8 mouse cellular contexts compared by ENCODE assay signal in the genomic region with DNA sequence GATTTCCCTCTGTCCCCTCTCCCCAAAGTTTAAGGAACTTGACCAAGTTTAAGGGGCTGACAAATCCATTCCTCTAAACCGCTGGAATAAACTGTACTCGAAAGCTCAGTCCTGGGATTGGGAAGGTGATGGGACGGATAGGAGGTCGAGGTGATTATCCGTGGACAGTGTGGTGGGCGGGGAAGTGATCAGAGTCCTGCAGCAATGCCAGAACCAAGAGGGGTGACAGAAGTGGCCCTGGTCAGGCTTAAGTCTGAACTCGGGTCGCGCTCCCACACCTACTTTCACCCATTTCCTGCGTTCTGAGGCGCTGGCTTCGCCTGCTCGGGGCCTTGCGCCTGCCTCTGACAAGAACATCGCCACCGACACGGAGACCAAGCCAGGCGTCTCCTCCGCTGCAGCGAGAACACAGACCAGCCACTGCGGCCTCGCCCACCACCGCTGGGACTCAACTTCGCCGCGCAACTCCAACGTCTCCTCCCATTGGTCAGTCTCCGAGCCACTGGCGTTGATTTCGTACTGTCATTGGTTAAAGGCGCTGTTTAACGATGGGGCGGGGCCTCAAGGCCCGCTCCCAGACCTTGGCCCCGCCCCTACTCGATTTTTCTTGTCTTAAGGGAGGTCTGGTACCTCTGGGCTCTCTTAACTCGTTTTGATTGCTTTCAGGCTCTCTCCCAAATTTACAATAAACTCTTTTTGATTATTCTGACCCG. TPM values are rescaled to one million over a fixed set of nuclear protein-coding genes. Genes with fewer than 3 reads are reported as not detected.
A peak's percentile ranks its signal among the peaks of the same experiment; 100 is the strongest.
DNase-seq lines count a peak whose midpoint lies in the region; ATAC-seq and TF ChIP-seq lines count a peak whose summit lies in the region.

No protein-coding gene starts in this region.

- no peak overlapping the region for H3K27ac ChIP-seq in cortical plate, adult 2 months (ENCODE audit: insufficient read depth, low read length)

- ATAC-seq in activated CD4-positive, CD25-positive, alpha-beta regulatory T cell, adult 4 months, result peak; percentile 88
- peak; percentile 93 for ATAC-seq in megakaryocyte progenitor cell, adult 5-6 weeks (replicated peaks; ENCODE audit: poor library complexity)

- H3K4me3 ChIP-seq in cortical plate, adult 2 months (ENCODE audit: insufficient read depth, low read length), result peak overlapping the region; percentile 99

- DNase-seq in gastrocnemius, adult 8-10 months (ENCODE audit: low spot score in 2 of 2), result peak; percentile 75 to 79
- peak; percentile 98 for DNase-seq in induced T-regulatory cell, adult 2 months (ENCODE audit: low read depth)
- peak; percentile 38 to 84 for DNase-seq in left cerebral cortex, adult 9 months (ENCODE audit: low spot score in 2 of 2)
- DNase-seq in right cerebral cortex, postnatal 14 days, result peak; percentile 83
- DNase-seq in urinary bladder, postnatal 36 days (ENCODE audit: low spot score in 2 of 2), result peak; percentile 79 to 87

- TF ChIP-seq CTCF in cortical plate, adult 2 months (IDR thresholded peaks at IDR 0.05; ENCODE audit: extremely low read depth, insufficient read depth, low read length), result no peak

- H3K4me1 ChIP-seq in cortical plate, adult 2 months (ENCODE audit: control insufficient read depth, insufficient read depth, low read length), result no peaks in the 10 kb centered on the region; the same call in 1 of the 2 replicates

- TF ChIP-seq POLR2A in cortical plate, adult 2 months (IDR thresholded peaks at IDR 0.05; ENCODE audit: extremely low read depth, insufficient read depth, low read length), result no peak

RNA-seq across cellular contexts. Expression of a gene that starts 1.1 kb away (rescaled TPM):
- polyA plus RNA-seq in activated CD4-positive, CD25-positive, alpha-beta regulatory T cell, adult 4 months (2017; shearing (Covaris generic)), result 1 to 10 TPM; 2.5 to 2.8 TPM
- 0.26 and 0.75 TPM in 2 replicates for polyA plus RNA-seq in cortical plate, adult 2 months (2012; rRNA removed)
- total RNA-seq in gastrocnemius, adult 8-10 months (2022), result not detected
- total RNA-seq in megakaryocyte progenitor cell, adult 5-6 weeks (2015), result 5.1 and 5.4 TPM in 2 replicates
- 7.5 and 10.2 TPM in 2 replicates for total RNA-seq in megakaryocyte progenitor cell, adult 5-6 weeks (2017)

RNA-seq across cellular contexts. Expression of a gene that starts 1.2 kb away (rescaled TPM):
- 10 to 100 TPM; 23.0 to 25.0 TPM for polyA plus RNA-seq in activated CD4-positive, CD25-positive, alpha-beta regulatory T cell, adult 4 months (2017; shearing (Covaris generic))
- 20.3 and 21.4 TPM in 2 replicates for polyA plus RNA-seq in cortical plate, adult 2 months (2012; rRNA removed)
- 1 to 10 TPM; 2.2 to 4.1 (median 3.2) TPM for total RNA-seq in gastrocnemius, adult 8-10 months (2022)
- 33.1 and 37.8 TPM in 2 replicates for total RNA-seq in megakaryocyte progenitor cell, adult 5-6 weeks (2015)
- 13.1 and 21.4 TPM in 2 replicates for total RNA-seq in megakaryocyte progenitor cell, adult 5-6 weeks (2017)

Comparison
In these comparisons a context has a peak if more than half of its experiments do, and no peak if none do; other contexts are left out.
1. RNA of a gene that starts 1.1 kb away (total RNA-seq): 5.1 to 10.2 TPM in megakaryocyte progenitor cell, adult 5-6 weeks; not detected in gastrocnemius, adult 8-10 months; every median in the first group is over 4 times any median in the second.
2. Peak in every context shown above with its lines, with median percentiles within 50 percentile points of each other: DNase-seq.